Mouse (Mus musculus): ENCODE measurements at regions not wholly inside any gene's neighbourhood (a gene's known extent, or its start where the extent isn't known, plus 50 kb on each side); places are given as distances from the start of the nearest gene placed in this dataset.

GRCm38 (mm10) chr7:136169261-136169660 lies 453.1 kb upstream of the Mki67 start:
- no peak for TF ChIP-seq CTCF (conservative IDR thresholded peaks at IDR 0.05; ENCODE audit: insufficient read depth, insufficient read length, low read depth, low read length)
- no peak for TF ChIP-seq POLR2A (IDR thresholded peaks at IDR 0.05; ENCODE audit: low read depth, low read length)
